Mouse (Mus musculus): ENCODE measurements around the gene Aox2.
A peak's percentile ranks its signal among the peaks of the same experiment; 100 is the strongest.

Gene Aox2

GRCm38 (mm10) chr1:58401396-58401795 lies 123.3 kb downstream of the Aox2 start:
- no peak for DNase-seq (ENCODE audit: low read depth, low spot score)

DNA sequence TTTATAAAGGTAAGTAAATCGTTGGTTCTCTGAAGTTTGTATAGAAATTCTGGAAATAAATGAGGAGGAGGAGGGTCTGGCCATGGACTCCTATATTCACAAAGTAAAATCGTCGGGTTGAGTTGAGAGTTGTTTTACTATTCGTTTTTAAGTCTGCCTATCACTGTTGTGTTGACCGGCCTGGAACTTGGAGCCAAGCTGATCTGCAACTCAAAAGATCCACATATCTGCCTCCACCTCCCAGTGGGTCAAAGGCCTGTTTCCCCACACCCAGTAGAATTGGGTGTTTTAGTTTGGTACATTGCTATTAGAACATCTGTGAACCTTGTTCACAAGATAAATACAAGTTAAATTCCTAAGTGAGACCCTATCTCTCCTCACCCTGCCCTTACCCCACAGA lies 125.6 kb downstream of the Aox2 start:
- DNase-seq (ENCODE audit: low read depth, low spot score) = no peak

DNA sequence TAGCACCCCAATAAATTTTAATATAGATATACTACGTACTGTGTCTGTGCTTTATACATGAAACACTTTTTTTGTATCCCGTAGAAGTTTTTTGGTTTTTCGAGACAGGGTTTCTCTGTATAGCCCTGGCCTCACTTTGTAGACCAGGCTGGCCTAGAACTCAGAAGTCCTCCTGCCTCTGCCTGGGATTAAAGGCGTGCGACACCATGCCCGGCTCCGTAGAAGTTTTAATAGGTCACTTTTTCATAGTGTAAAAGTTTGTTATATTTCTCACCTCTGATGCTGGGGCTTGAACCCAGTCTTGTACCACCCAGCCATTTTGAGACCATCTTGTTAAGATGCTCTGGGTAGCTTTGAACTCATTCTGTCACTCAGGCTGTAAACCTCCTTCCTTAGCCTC lies 129.2 kb downstream of the Aox2 start:
- no peak for DNase-seq (ENCODE audit: low read depth, low spot score)

DNA sequence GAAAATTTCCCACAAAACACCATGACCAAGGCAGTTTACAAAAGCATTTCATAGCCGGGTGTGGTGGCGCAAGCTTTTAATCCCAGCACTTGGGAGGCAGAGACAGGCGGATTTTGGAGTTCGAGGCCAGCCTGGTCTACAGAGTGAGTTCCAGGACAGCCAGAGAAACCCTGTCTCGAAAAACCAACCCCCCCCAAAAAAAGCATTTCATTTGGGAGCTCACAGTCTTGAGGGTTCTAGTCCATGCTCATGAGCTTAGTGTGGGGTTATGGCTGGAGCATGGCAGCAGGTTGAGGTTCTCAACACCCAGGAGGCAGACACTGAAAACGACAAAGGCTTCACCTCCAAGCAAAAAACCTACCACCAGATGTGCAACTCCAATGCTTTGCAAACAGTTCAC lies 130.0 kb downstream of the Aox2 start:
- DNase-seq (ENCODE audit: low read depth, low spot score) = no peak

DNA sequence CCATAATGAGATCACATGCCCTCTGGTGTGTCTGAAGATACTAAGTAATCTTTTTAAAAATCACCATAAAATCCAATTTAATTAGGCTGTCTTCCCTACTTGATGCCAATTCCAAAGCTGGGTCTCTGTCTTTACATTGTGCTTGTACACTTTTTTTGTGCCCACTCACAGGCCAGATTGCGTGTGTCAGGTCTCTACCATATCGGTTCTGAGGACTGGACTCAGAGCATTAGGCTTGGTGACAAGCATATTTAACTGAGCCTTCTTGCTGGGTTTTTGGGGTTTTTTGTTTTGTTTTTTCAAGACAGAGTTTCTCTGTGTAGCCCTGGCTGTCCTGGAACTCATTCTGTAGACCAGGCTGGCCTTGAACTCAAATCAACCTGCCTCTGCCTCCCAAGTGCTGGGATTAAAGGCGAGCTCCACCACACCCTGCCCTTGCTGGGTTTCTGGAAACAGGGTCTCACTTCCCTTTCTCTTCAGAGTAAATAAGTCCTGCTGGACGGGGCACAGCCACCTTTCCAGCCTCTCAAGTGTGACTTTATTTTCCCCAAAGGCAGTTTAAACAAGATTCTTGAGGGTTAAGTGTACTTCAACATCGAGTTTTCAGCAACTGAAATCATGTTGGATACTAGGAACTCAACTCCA lies 131.5 kb downstream of the Aox2 start:
- no peak for DNase-seq (ENCODE audit: low read depth, low spot score)

- DNase-seq (ENCODE audit: low read depth, low spot score) = no peak
Observed at GRCm38 (mm10) chr1:58410198-58410588, 132.1 kb downstream of the Aox2 start.

- no peak for DNase-seq (ENCODE audit: low read depth, low spot score)
Observed at GRCm38 (mm10) chr1:58410776-58411175, 132.7 kb downstream of the Aox2 start.

DNA sequence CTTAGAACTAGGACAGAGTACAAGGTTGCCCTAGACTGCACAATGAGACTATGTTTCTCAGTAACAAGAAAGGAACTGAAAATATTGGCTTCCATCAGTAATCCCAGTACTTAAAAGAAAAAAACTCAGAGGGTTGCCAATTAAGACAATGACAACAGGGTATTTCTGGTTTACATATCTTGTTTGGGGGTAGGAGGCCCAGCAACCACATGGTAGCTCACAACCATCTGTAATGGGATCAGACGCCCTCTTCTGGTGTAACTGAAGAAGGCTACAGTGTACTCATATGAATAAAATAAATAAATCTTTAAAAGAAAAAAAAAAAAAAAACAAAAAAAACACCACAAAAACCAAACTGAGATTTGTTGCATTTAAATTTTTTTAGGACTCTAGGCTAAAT lies 137.3 kb downstream of the Aox2 start:
- no peak for DNase-seq (ENCODE audit: low read depth, low spot score)

- DNase-seq (ENCODE audit: low read depth, low spot score) = no peak
Observed at GRCm38 (mm10) chr1:58416048-58416447, 137.9 kb downstream of the Aox2 start.

- no peak for DNase-seq (ENCODE audit: low read depth, low spot score)
Observed at GRCm38 (mm10) chr1:58420032-58420431, 141.9 kb downstream of the Aox2 start.

DNA sequence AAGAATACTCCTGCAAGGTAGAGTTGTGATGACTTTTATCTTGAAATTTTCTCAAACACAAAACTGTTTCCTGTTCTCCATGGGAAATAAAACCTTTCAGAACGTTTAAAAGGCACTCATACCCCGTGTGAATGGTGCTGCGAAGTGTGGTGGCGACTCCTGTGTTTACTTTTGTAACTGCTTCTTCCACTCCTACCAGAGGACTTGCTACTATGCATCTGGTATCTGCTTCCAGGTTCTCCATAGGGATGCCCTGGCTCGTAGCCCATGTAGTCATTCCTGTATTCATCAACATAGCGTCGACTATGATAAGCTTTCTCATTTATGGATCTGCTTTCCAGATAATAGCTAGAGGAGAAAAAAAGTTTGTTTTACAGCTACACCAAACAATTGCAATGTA lies 142.8 kb downstream of the Aox2 start:
- no peak for DNase-seq (ENCODE audit: low read depth, low spot score)

DNA sequence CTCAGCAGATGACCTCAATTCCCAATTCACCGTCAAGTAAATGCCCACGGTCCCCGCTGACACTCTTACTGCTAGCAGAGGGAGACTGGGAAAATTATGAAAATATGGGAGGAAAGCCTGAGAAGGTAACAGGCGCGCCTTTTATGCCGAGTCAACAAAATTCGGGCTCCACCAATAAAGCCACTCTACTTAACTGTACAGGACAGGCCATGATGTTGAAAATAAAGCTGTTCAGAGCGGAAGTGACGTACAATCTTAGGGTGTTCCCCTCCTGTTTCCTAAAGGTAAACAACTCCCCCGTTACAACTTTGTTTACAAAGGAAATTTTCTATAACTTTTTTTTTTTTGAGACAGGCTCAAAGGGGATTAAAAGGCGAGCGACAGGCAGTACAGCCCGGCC lies 144.8 kb downstream of the Aox2 start:
- peak; percentile 67 for DNase-seq (ENCODE audit: low read depth, low spot score)

DNA sequence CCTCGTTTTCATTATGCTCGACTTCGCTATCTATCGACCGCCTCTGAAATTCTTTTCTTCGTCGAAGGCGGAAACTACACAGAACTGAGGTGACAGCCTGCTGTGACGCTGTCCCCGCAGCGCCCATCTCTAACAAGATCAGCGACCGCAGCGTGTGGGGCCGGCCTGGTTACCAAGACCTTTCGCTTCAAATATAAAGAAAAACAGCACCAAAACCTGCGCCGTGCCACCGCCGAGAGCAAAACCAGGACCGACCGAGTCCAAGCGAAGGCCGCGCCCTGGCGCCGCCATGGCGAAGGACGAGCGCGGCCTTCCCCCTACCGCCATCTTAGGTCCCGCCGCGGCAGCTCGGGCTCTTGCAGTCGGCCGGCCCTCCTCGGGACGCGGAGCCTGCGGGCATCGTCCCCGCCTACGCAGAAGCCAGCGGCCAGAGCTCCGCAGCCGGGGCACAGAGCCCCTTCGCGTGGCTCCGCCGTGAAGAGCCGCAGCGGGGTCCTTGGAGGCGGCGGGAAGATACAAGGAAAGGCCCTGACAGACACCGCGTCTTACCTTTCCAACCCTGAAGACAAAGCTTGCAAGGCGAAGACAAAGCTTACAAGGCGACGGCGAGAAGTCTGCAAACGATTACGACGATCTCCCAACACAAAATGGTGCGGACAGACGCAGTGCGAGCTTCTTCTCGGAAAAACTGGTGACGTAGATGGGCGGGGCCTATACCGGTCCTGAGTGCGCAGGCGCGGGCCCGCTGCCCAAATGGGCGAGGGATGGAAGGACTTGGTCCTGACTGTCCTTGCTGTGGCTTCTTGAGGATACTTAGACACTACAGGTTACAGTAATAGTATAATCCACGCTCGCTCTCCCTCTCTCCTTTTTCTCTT lies 145.5 kb downstream of the Aox2 start, which contains the start of gene Clk1:
Gene Clk1, minus strand, starts transcription at position 696 of the 878 bp plus-strand sequence.
- DNase-seq (ENCODE audit: low read depth, low spot score) = peak; percentile 98

DNA sequence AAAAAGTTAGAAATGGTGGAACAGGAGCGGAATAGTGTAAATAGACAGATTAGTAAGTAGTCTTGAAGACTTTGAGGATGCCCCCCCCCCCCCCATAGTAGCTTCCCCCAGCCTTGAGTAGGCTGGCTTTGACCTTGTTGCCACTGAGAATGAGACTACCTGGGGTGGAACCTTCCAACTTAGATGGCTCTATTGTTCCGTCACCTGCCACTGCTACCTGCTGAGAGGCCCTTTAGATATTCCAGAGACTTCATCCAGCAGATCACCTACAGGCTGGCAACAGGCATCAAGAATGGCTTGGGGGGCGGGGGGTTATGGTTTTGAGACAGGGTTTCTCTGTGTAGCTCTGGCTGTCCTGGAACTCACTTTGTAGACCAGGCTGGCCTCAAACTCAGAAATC lies 146.4 kb downstream of the Aox2 start:
- DNase-seq (ENCODE audit: low read depth, low spot score) = no peak

Data from skeletal muscle tissue, adult 2 months (tissue).